In genomic region chr9:31210163-31210562, GRCm38 (mm10) we compare ENCODE assay signal across 8 mouse cellular contexts. TPM values are rescaled to one million over a fixed set of nuclear protein-coding genes. Genes with fewer than 3 reads are reported as not detected.
A peak's percentile ranks its signal among the peaks of the same experiment; 100 is the strongest.
DNase-seq lines count a peak whose midpoint lies in the region; ATAC-seq lines count a peak whose summit lies in the region.

No protein-coding gene starts in this region.

- peak overlapping the region; percentile 86 for H3K4me2 ChIP-seq in heart, embryonic 14.5 days (ENCODE audit: low read length)
- peak overlapping the region; percentile 85 for H3K4me2 ChIP-seq in embryonic facial prominence, embryonic 11.5 days (ENCODE audit: low read depth, low read length)
- H3K4me2 ChIP-seq in intestine, embryonic 14.5 days (ENCODE audit: low read length), result peak overlapping the region; percentile 87
- peak overlapping the region; percentile 94 for H3K4me2 ChIP-seq in midbrain, embryonic 14.5 days (ENCODE audit: low read length)

- H3K4me3 ChIP-seq in heart, embryonic 14.5 days (ENCODE audit: control insufficient read depth in 1 of 2, insufficient read depth in 1 of 2, low read depth in 1 of 2, low read length in 2 of 2), result peak overlapping the region; percentile 21 to 85; a peak in 3 of 4 replicates
- peak overlapping the region; percentile 98 for H3K4me3 ChIP-seq in embryonic facial prominence, embryonic 11.5 days (ENCODE audit: low read depth, low read length)
- H3K4me3 ChIP-seq in intestine, embryonic 14.5 days (ENCODE audit: low read depth, low read length), result peak overlapping the region; percentile 92
- H3K4me3 ChIP-seq in midbrain, embryonic 14.5 days (replicated peaks; ENCODE audit: low read depth, low read length), result peak overlapping the region; percentile 96

- H3K36me3 ChIP-seq in heart, embryonic 14.5 days (ENCODE audit: control insufficient read depth, insufficient read depth, low read length), result no peaks in the 10 kb centered on the region
- no peaks in the 10 kb centered on the region for H3K36me3 ChIP-seq in embryonic facial prominence, embryonic 11.5 days (replicated peaks; ENCODE audit: control insufficient read depth, insufficient read depth, low read depth, low read length)
- no peaks in the 10 kb centered on the region for H3K36me3 ChIP-seq in intestine, embryonic 14.5 days (ENCODE audit: control insufficient read depth, insufficient read depth, low read length)
- H3K36me3 ChIP-seq in midbrain, embryonic 14.5 days (ENCODE audit: control insufficient read depth, insufficient read depth, low read length), result no peaks in the 10 kb centered on the region

- peak overlapping the region; percentile 95 for H3K9ac ChIP-seq in heart, embryonic 14.5 days (ENCODE audit: low read length)
- H3K9ac ChIP-seq in embryonic facial prominence, embryonic 11.5 days (replicated peaks; ENCODE audit: low read length), result no peak overlapping the region
- H3K9ac ChIP-seq in intestine, embryonic 14.5 days (ENCODE audit: low read length), result peak overlapping the region; percentile 82; the same call in 1 of the 2 replicates
- H3K9ac ChIP-seq in midbrain, embryonic 14.5 days (replicated peaks; ENCODE audit: low read length), result peak overlapping the region; percentile 90

- 27% methylated on average over 7 of the region's 7 CpGs for WGBS in heart, embryonic 14.5 days
- 39% methylated on average over 7 of the region's 7 CpGs for WGBS in embryonic facial prominence, embryonic 11.5 days
- WGBS in intestine, embryonic 14.5 days, result 22% methylated on average over 7 of the region's 7 CpGs
- 23% methylated on average over 7 of the region's 7 CpGs for WGBS in midbrain, embryonic 14.5 days

- H3K27ac ChIP-seq in heart, embryonic 14.5 days (replicated peaks in 1 of 2; ENCODE audit: control insufficient read depth in 1 of 2, insufficient read depth in 1 of 2, low read depth in 2 of 2, low read length in 2 of 2), result no peak overlapping the region
- H3K27ac ChIP-seq in embryonic facial prominence, embryonic 11.5 days (replicated peaks; ENCODE audit: low read depth, low read length), result no peak overlapping the region
- no peak overlapping the region for H3K27ac ChIP-seq in intestine, embryonic 14.5 days (ENCODE audit: low read depth)
- H3K27ac ChIP-seq in midbrain, embryonic 14.5 days (replicated peaks; ENCODE audit: low read depth, low read length), result no peak overlapping the region

- H3K4me1 ChIP-seq in heart, embryonic 14.5 days (ENCODE audit: control insufficient read depth in 2 of 2, insufficient read depth in 2 of 2, low read length in 2 of 2), result peaks cover 5 to 46% of the 10 kb centered on the region in 2 experiments
- H3K4me1 ChIP-seq in embryonic facial prominence, embryonic 11.5 days (ENCODE audit: control insufficient read depth, insufficient read depth, low read length), result peaks cover 6% of the 10 kb centered on the region; the same call in 1 of the 2 replicates
- H3K4me1 ChIP-seq in intestine, embryonic 14.5 days (replicated peaks; ENCODE audit: control insufficient read depth, insufficient read depth, low read length), result peaks cover 27% of the 10 kb centered on the region
- H3K4me1 ChIP-seq in midbrain, embryonic 14.5 days (ENCODE audit: control insufficient read depth, insufficient read depth, low read length), result peaks cover 24% of the 10 kb centered on the region

- ATAC-seq in heart, embryonic 14.5 days (ENCODE audit: insufficient number of reproducible peaks, insufficient read depth, low FRiP score, low read depth), result no peak
- no peak for ATAC-seq in embryonic facial prominence, embryonic 11.5 days (replicated peaks; ENCODE audit: insufficient number of reproducible peaks, low FRiP score, low TSS enrichment, low read depth)
- no peak for ATAC-seq in intestine, embryonic 14.5 days (replicated peaks; ENCODE audit: low FRiP score, low TSS enrichment, low read depth)
- ATAC-seq in midbrain, embryonic 14.5 days (ENCODE audit: low FRiP score, low TSS enrichment), result no peak

- no peak for DNase-seq in heart, adult 9 months (ENCODE audit: low spot score in 2 of 2)
- no peak for DNase-seq in embryonic facial prominence, embryonic 11.5 days (ENCODE audit: low spot score)
- DNase-seq in intestine, embryonic 14.5 days (ENCODE audit: low spot score), result no peak
- DNase-seq in midbrain, embryonic 14.5 days, result no peak
- DNase-seq in ovary, postnatal 14 days (ENCODE audit: low spot score), result no peak
- no peak for DNase-seq in spleen, adult 12 weeks (ENCODE audit: low spot score)
- no peak for DNase-seq in embryo, embryonic 10 days (ENCODE audit: low spot score)

- H3K27me3 ChIP-seq in heart, embryonic 14.5 days (ENCODE audit: control insufficient read depth, insufficient read depth, low read length), result no peaks in the 10 kb centered on the region
- no peaks in the 10 kb centered on the region for H3K27me3 ChIP-seq in embryonic facial prominence, embryonic 11.5 days (ENCODE audit: control insufficient read depth, insufficient read depth, low read length)
- no peaks in the 10 kb centered on the region for H3K27me3 ChIP-seq in intestine, embryonic 14.5 days (replicated peaks; ENCODE audit: control insufficient read depth, insufficient read depth, low read length)
- no peaks in the 10 kb centered on the region for H3K27me3 ChIP-seq in midbrain, embryonic 14.5 days (ENCODE audit: control insufficient read depth, insufficient read depth, low read length)

- no peaks in the 10 kb centered on the region for H3K9me3 ChIP-seq in heart, embryonic 14.5 days (ENCODE audit: control insufficient read depth, low read length)
- H3K9me3 ChIP-seq in embryonic facial prominence, embryonic 11.5 days (replicated peaks; ENCODE audit: control insufficient read depth, low read length), result no peaks in the 10 kb centered on the region
- no peaks in the 10 kb centered on the region for H3K9me3 ChIP-seq in intestine, embryonic 14.5 days (ENCODE audit: control insufficient read depth, low read length)
- no peaks in the 10 kb centered on the region for H3K9me3 ChIP-seq in midbrain, embryonic 14.5 days (ENCODE audit: control insufficient read depth, low read length)

RNA-seq across cellular contexts. Expression of gene Aplp2, which starts 1.5 kb away (rescaled TPM):
- polyA plus RNA-seq in heart, embryonic 14.5 days (2014; fragmentation: Nextera tagmentation; extraction: Ambion mirVana), result 385 and 386 TPM in 2 replicates
- polyA plus RNA-seq in embryonic facial prominence, embryonic 11.5 days (2014; fragmentation: Nextera tagmentation; extraction: Ambion mirVana), result 203 and 212 TPM in 2 replicates
- 220 and 232 TPM in 2 replicates for polyA plus RNA-seq in intestine, embryonic 14.5 days (2014; fragmentation: Nextera tagmentation; extraction: Ambion mirVana)
- 239 and 313 TPM in 2 replicates for polyA plus RNA-seq in midbrain, embryonic 14.5 days (2014; fragmentation: Nextera tagmentation; extraction: Ambion mirVana)
